Mouse (Mus musculus): ENCODE data around the gene Xkr8.
A peak's percentile ranks its signal among the peaks of the same experiment; 100 is the strongest.

DNA sequence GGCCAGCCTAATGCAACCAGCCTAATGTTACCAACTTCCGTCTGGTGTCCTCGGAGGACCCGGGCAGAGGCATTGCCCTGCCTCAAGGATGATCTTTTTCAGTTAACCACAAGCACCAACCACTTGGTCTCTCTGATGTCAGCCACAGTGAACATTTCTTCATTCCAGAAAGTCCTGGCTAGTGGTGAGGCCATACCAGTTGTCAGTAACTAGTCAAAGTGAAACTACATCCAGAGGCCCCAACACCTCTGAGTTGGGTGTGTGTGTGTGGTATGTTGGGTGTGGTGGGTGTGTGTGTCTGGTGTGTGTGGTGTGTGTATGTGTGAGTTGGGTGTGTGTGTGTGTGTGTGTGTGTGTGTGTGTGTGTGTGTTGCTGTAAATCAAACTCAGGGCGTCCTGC lies 16.4 kb upstream of the Xkr8 start:
- no peak for TF ChIP-seq CTCF (conservative IDR thresholded peaks at IDR 0.05 in 1 of 2, IDR thresholded peaks at IDR 0.05 in 1 of 2; ENCODE audit: low read depth in 2 of 2, low read length in 2 of 2)
- TF ChIP-seq USF2 (conservative IDR thresholded peaks at IDR 0.05; ENCODE audit: low read depth, low read length), result no peak
- TF ChIP-seq BHLHE40 (IDR thresholded peaks at IDR 0.05; ENCODE audit: low read depth, low read length), result peak; percentile 81
- TF ChIP-seq MAFK (IDR thresholded peaks at IDR 0.05; ENCODE audit: insufficient replicate concordance, low read length), result no peak
- no peak for TF ChIP-seq POLR2AphosphoS2 (IDR thresholded peaks at IDR 0.05; ENCODE audit: low read depth, low read length)
- no peak; the same call in 1 of the 2 replicates for TF ChIP-seq POLR2A (IDR thresholded peaks at IDR 0.05; ENCODE audit: low read depth, low read length)
- peak; percentile 84; the same call in 1 of the 2 replicates for TF ChIP-seq RCOR1 (conservative IDR thresholded peaks at IDR 0.05; ENCODE audit: low read depth, low read length)
- TF ChIP-seq PAX5 (IDR thresholded peaks at IDR 0.05; ENCODE audit: low read length), result no peak
- peak; percentile 63; the same call in 1 of the 2 replicates for TF ChIP-seq CHD1 (IDR thresholded peaks at IDR 0.05; ENCODE audit: low read depth, low read length)
- TF ChIP-seq HCFC1 (IDR thresholded peaks at IDR 0.05; ENCODE audit: low read depth, low read length), result peak; percentile 41; the same call in 1 of the 2 replicates
- no peak for TF ChIP-seq GABPA (IDR thresholded peaks at IDR 0.05; ENCODE audit: insufficient replicate concordance, low read depth, low read length)
